15 mouse cellular contexts compared by ENCODE assay signal in the genomic region with DNA sequence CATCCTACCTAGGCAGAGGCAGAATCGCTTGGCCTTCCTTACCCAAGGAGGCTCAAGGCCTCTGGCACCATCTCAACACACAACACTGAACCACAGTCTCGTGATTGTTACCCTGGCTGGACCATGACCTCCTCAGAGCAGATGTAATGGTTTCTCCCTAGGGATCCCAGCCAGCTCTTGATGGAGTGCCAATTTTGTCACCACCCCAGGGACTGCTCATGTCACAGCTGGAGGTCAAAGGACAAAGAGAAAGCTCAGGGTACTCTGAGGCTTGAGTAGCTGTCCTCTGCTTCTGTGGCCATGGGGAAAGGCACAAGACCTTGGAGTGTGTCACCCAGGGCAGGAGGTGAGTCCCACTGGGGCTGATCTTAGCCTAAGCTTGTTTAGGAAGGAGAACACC. TPM values are rescaled to one million over a fixed set of nuclear protein-coding genes. Genes with fewer than 3 reads are reported as not detected.
A peak's percentile ranks its signal among the peaks of the same experiment; 100 is the strongest.
DNase-seq lines count a peak whose midpoint lies in the region; ATAC-seq and TF ChIP-seq lines count a peak whose summit lies in the region.
"Had no signal": no experiment of that assay in that cellular context is flagged by ENCODE, and none has a peak within 500 bp of the region (broad histone marks: within the 10 kb centered on the region; RNA-seq: fewer than 3 reads in every experiment).

No protein-coding gene starts in this region.

- no peak for ATAC-seq in heart, embryonic 11.5 days (replicated peaks; ENCODE audit: insufficient number of reproducible peaks, low FRiP score, low TSS enrichment)
- ATAC-seq: midbrain, embryonic 16.5 days had no signal

- no peaks in the 10 kb centered on the region for H3K4me1 ChIP-seq in heart, embryonic 11.5 days (ENCODE audit: control insufficient read depth, insufficient read depth, low read length)
- peaks cover 28% of the 10 kb centered on the region for H3K4me1 ChIP-seq in small intestine, adult 2 months (ENCODE audit: control insufficient read depth, insufficient read depth, insufficient read length, low read length)
- H3K4me1 ChIP-seq in forebrain, embryonic 10.5 days: peaks cover 6% of the 10 kb centered on the region; the same call in 1 of the 2 replicates

- TF ChIP-seq POLR2A in small intestine, adult 2 months (IDR thresholded peaks at IDR 0.05; ENCODE audit: low read depth, low read length): no peak

- H3K9me3 ChIP-seq in heart, embryonic 11.5 days (replicated peaks; ENCODE audit: control insufficient read depth, low read length): no peaks in the 10 kb centered on the region
- no peaks in the 10 kb centered on the region for H3K9me3 ChIP-seq in forebrain, embryonic 10.5 days
- H3K9me3 ChIP-seq: neural tube, embryonic 13.5 days had no signal

- H3K4me3 ChIP-seq in heart, embryonic 11.5 days (ENCODE audit: low read depth, low read length): no peak overlapping the region
- H3K4me3 ChIP-seq in small intestine, adult 2 months (ENCODE audit: low read depth, low read length): no peak overlapping the region
- no peak overlapping the region for H3K4me3 ChIP-seq in forebrain, embryonic 10.5 days
- H3K4me3 ChIP-seq: neural tube, embryonic 13.5 days had no signal

- no peak overlapping the region for H3K9ac ChIP-seq in heart, embryonic 11.5 days (ENCODE audit: low read depth, low read length)
- H3K9ac ChIP-seq: neural tube, embryonic 13.5 days had no signal

- no peak overlapping the region for H3K4me2 ChIP-seq in heart, embryonic 11.5 days
- H3K4me2 ChIP-seq: neural tube, embryonic 13.5 days had no signal

- H3K27ac ChIP-seq in heart, embryonic 11.5 days (ENCODE audit: low read depth, low read length): no peak overlapping the region
- peak overlapping the region; percentile 45 for H3K27ac ChIP-seq in small intestine, adult 2 months (ENCODE audit: insufficient read depth, low read depth, low read length)
- H3K27ac ChIP-seq in forebrain, embryonic 10.5 days: no peak overlapping the region
- H3K27ac ChIP-seq: neural tube, embryonic 13.5 days had no signal

- H3K27me3 ChIP-seq in heart, embryonic 11.5 days (ENCODE audit: control insufficient read depth, insufficient read depth, low read length): peaks cover 2% of the 10 kb centered on the region; the same call in 1 of the 2 replicates
- H3K27me3 ChIP-seq in small intestine, adult 2 months (ENCODE audit: control insufficient read depth, insufficient read depth, low read length): no peaks in the 10 kb centered on the region
- H3K27me3 ChIP-seq in forebrain, embryonic 10.5 days (ENCODE audit: poor library complexity, severe bottlenecking): no peaks in the 10 kb centered on the region
- H3K27me3 ChIP-seq: neural tube, embryonic 13.5 days had no signal

- H3K36me3 ChIP-seq in heart, embryonic 11.5 days (ENCODE audit: control insufficient read depth, insufficient read depth, low read length): no peaks in the 10 kb centered on the region
- no peaks in the 10 kb centered on the region for H3K36me3 ChIP-seq in small intestine, adult 2 months (ENCODE audit: control insufficient read depth, insufficient read depth, low read length)
- no peaks in the 10 kb centered on the region for H3K36me3 ChIP-seq in forebrain, embryonic 10.5 days (replicated peaks)
- H3K36me3 ChIP-seq: neural tube, embryonic 13.5 days had no signal

- TF ChIP-seq CTCF in small intestine, adult 2 months (IDR thresholded peaks at IDR 0.05; ENCODE audit: extremely low read depth, insufficient read length, insufficient replicate concordance, low read depth, low read length): no peak

- peak; percentile 30 to 37 for DNase-seq in heart, adult 18-20 months
- DNase-seq in ovary, adult 18-20 months (ENCODE audit: low spot score): peak; percentile 42
- no peak for DNase-seq in ovary, postnatal 14 days (ENCODE audit: low spot score)
- peak; percentile 88 to 89 for DNase-seq in kidney, postnatal 36 days
- no peak for DNase-seq in forebrain, embryonic 10.5 days (ENCODE audit: extremely low spot score, low spot score)
- no peak for DNase-seq in cerebellum, postnatal 14 days
- DNase-seq: layer of hippocampus, adult 9-11 months; thymus, postnatal 25 days had no signal

- 61% methylated on average over 2 of the region's 2 CpGs for WGBS in heart, embryonic 11.5 days (ENCODE audit: insufficient replicate concordance)
- WGBS in small intestine, adult 2 months: 14% methylated on average over 2 of the region's 2 CpGs
- 76% methylated on average over 2 of the region's 2 CpGs for WGBS in forebrain, embryonic 10.5 days

RNA-seq across cellular contexts. Expression of gene Hrh1, which starts 20.3 kb away (rescaled TPM):
- under 1 TPM; 0.49 to 0.67 TPM for total RNA-seq in heart, adult 18-20 months (2021)
- polyA plus RNA-seq in heart, embryonic 11.5 days (2014; fragmentation: Nextera tagmentation; extraction: Ambion mirVana): not detected in 2 replicates
- polyA plus RNA-seq in small intestine, adult 2 months (2012; rRNA removed): 0.71 and 2.3 TPM in 2 replicates
- 0.17 and 0.21 TPM in 2 replicates for polyA plus RNA-seq in forebrain, embryonic 10.5 days (2016; fragmentation: Nextera tagmentation; extraction: Ambion mirVana)
- total RNA-seq: granulocyte monocyte progenitor cell, adult 5-6 weeks; MEL had no signal
- polyA plus RNA-seq: limb, embryonic 11.5 days had no signal

Comparison
In these comparisons a context has a peak if more than half of its experiments do, and no peak if none do; other contexts are left out.
1. DNase-seq: peak in heart, adult 18-20 months (2 of 2), ovary, adult 18-20 months (single experiment) and kidney, postnatal 36 days (2 of 2); none in ovary, postnatal 14 days (single experiment), forebrain, embryonic 10.5 days (single experiment) and cerebellum, postnatal 14 days (0 of 2).